ENCODE assay signal across 40 mouse cellular contexts in genomic region chr7:6214691-6215090, GRCm38 (mm10). TPM values are rescaled to one million over a fixed set of nuclear protein-coding genes. Genes with fewer than 3 reads are reported as not detected.
"Had no signal": no experiment of that assay in that cellular context is flagged by ENCODE, and none has a peak within 500 bp of the region (broad histone marks: within the 10 kb centered on the region; RNA-seq: fewer than 3 reads in every experiment).

No protein-coding gene starts in this region.

RNA-seq across cellular contexts. Expression of gene Zscan5b, which starts 7.4 kb away (rescaled TPM):
- total RNA-seq: left cerebral cortex, postnatal 10 days; left cerebral cortex, postnatal 14 days; left cerebral cortex, postnatal 25 days; left cerebral cortex, postnatal 36 days; left cerebral cortex, postnatal 4 days; liver, adult 2 months; megakaryocyte progenitor cell, adult 5-6 weeks; megakaryocyte, adult 5-6 weeks; megakaryocyte-erythroid progenitor cell, adult 5-6 weeks; midbrain, postnatal 0 days; monocyte, adult 5-6 weeks had no signal
- polyA plus RNA-seq: limb, embryonic 10.5 days; limb, embryonic 11.5 days; limb, embryonic 12.5 days; limb, embryonic 13.5 days; limb, embryonic 14.5 days; limb, embryonic 15.5 days; liver, adult 2 months; liver, embryonic 11.5 days; liver, embryonic 12.5 days; liver, embryonic 13.5 days; liver, embryonic 14.5 days; liver, embryonic 15.5 days; liver, embryonic 16.5 days; liver, postnatal 0 days; lung, adult 2 months; lung, embryonic 14.5 days; lung, embryonic 15.5 days; lung, embryonic 16.5 days; lung, postnatal 0 days; macrophage; midbrain, embryonic 10.5 days; midbrain, embryonic 11.5 days; midbrain, embryonic 12.5 days; midbrain, embryonic 13.5 days; midbrain, embryonic 14.5 days; midbrain, embryonic 15.5 days; midbrain, embryonic 16.5 days; midbrain, postnatal 0 days; myocyte; neural tube, embryonic 11.5 days; neural tube, embryonic 12.5 days had no signal

RNA-seq across cellular contexts. Expression of gene Galp, which starts 17.8 kb away (rescaled TPM):
- total RNA-seq: left cerebral cortex, postnatal 10 days; left cerebral cortex, postnatal 14 days; left cerebral cortex, postnatal 25 days; left cerebral cortex, postnatal 36 days; left cerebral cortex, postnatal 4 days; liver, adult 2 months; megakaryocyte progenitor cell, adult 5-6 weeks; megakaryocyte, adult 5-6 weeks; megakaryocyte-erythroid progenitor cell, adult 5-6 weeks; midbrain, postnatal 0 days; monocyte, adult 5-6 weeks had no signal
- polyA plus RNA-seq: limb, embryonic 10.5 days; limb, embryonic 11.5 days; limb, embryonic 12.5 days; limb, embryonic 13.5 days; limb, embryonic 14.5 days; limb, embryonic 15.5 days; liver, adult 2 months; liver, embryonic 11.5 days; liver, embryonic 12.5 days; liver, embryonic 13.5 days; liver, embryonic 14.5 days; liver, embryonic 15.5 days; liver, embryonic 16.5 days; liver, postnatal 0 days; lung, adult 2 months; lung, embryonic 14.5 days; lung, embryonic 15.5 days; lung, embryonic 16.5 days; lung, postnatal 0 days; macrophage; midbrain, embryonic 10.5 days; midbrain, embryonic 11.5 days; midbrain, embryonic 12.5 days; midbrain, embryonic 13.5 days; midbrain, embryonic 14.5 days; midbrain, embryonic 15.5 days; midbrain, embryonic 16.5 days; midbrain, postnatal 0 days; myocyte; neural tube, embryonic 11.5 days; neural tube, embryonic 12.5 days had no signal

RNA-seq across cellular contexts. Expression of gene Epp13, which starts 37.8 kb away (rescaled TPM):
- total RNA-seq: left cerebral cortex, postnatal 10 days; left cerebral cortex, postnatal 14 days; left cerebral cortex, postnatal 25 days; left cerebral cortex, postnatal 36 days; left cerebral cortex, postnatal 4 days; liver, adult 2 months; megakaryocyte progenitor cell, adult 5-6 weeks; megakaryocyte, adult 5-6 weeks; megakaryocyte-erythroid progenitor cell, adult 5-6 weeks; midbrain, postnatal 0 days; monocyte, adult 5-6 weeks had no signal
- polyA plus RNA-seq: limb, embryonic 10.5 days; limb, embryonic 11.5 days; limb, embryonic 12.5 days; limb, embryonic 13.5 days; limb, embryonic 14.5 days; limb, embryonic 15.5 days; liver, adult 2 months; liver, embryonic 11.5 days; liver, embryonic 12.5 days; liver, embryonic 13.5 days; liver, embryonic 14.5 days; liver, embryonic 15.5 days; liver, embryonic 16.5 days; liver, postnatal 0 days; lung, adult 2 months; lung, embryonic 14.5 days; lung, embryonic 15.5 days; lung, embryonic 16.5 days; lung, postnatal 0 days; macrophage; midbrain, embryonic 10.5 days; midbrain, embryonic 11.5 days; midbrain, embryonic 12.5 days; midbrain, embryonic 13.5 days; midbrain, embryonic 14.5 days; midbrain, embryonic 15.5 days; midbrain, embryonic 16.5 days; myocyte; neural tube, embryonic 11.5 days; neural tube, embryonic 12.5 days had no signal
